Mouse (Mus musculus) megakaryocyte, embryonic 14.5 days (primary cell): ENCODE data around the gene Cks2.

Experiments
- FLI1 ChIP-seq: IDR thresholded peaks from 2 replicates; pipeline ENCODE4 v1.6.1; 2012; ENCODE audit warnings: low read length, inconsistent platforms, mixed read lengths
- GATA1 ChIP-seq: IDR thresholded peaks from 3 replicates; pipeline ENCODE4 v1.6.1; 2012; ENCODE audit warnings: mixed read lengths, low read length, inconsistent platforms, borderline replicate concordance

GRCm38 (mm10) chr13:51628273-51628848 lies 16.7 kb upstream of the Cks2 start:
- no peak for TF ChIP-seq GATA1
- no peak for TF ChIP-seq FLI1
